Comparison of ENCODE assay signal across 18 mouse cellular contexts in the genomic region with DNA sequence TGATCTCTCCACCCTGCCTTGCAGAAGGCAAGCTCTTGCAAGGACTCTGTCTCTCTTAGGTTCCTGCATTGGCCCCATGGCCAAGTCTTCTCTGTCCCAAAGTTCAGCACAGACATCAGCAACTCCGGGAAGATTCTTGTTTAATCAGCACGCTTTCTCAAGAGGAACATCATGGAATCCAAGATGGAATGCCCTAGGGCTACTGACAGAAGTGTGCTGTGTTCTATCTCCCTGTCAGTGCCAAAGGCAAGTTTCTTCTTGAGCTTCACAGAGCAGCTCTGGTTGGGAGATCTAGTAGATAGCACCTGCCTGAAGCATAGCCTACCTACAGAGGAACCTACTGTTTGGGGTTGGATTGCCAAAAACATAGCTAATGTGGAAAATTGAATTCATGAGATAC.
"Had no signal": no experiment of that assay in that cellular context is flagged by ENCODE, and none has a peak within 500 bp of the region (broad histone marks: within the 10 kb centered on the region; RNA-seq: fewer than 3 reads in every experiment).

No protein-coding gene starts in this region.

- H3K9ac ChIP-seq: lung, embryonic 14.5 days; midbrain, embryonic 12.5 days; neural tube, embryonic 13.5 days; neural tube, embryonic 15.5 days had no signal

- H3K27ac ChIP-seq: midbrain, embryonic 10.5 days; midbrain, embryonic 12.5 days; neural tube, embryonic 13.5 days; neural tube, embryonic 15.5 days had no signal

- H3K4me3 ChIP-seq: midbrain, embryonic 10.5 days; midbrain, embryonic 12.5 days; myocyte; neural tube, embryonic 13.5 days; neural tube, embryonic 15.5 days had no signal

- H3K4me2 ChIP-seq: lung, embryonic 14.5 days; midbrain, embryonic 12.5 days; neural tube, embryonic 13.5 days; neural tube, embryonic 15.5 days had no signal

- H3K9me3 ChIP-seq: midbrain, embryonic 10.5 days; midbrain, embryonic 12.5 days; neural tube, embryonic 13.5 days; neural tube, embryonic 15.5 days had no signal

- DNase-seq: lung, adult 18-20 months; lung, embryonic 14.5 days; lung, postnatal 10 days; lung, postnatal 4 days; retina, postnatal 1 day; right cerebral cortex, adult 18-20 months; right cerebral cortex, postnatal 25 days; right cerebral cortex, postnatal 4 days; spleen, adult 18-20 months; thymus, adult 2 months; thymus, postnatal 25 days; thymus, postnatal 4 days had no signal

- ATAC-seq: midbrain, embryonic 16.5 days had no signal

- H3K27me3 ChIP-seq: neural tube, embryonic 13.5 days; neural tube, embryonic 15.5 days had no signal

- H3K36me3 ChIP-seq: midbrain, embryonic 10.5 days; midbrain, embryonic 12.5 days; neural tube, embryonic 13.5 days; neural tube, embryonic 15.5 days had no signal
